Mouse (Mus musculus) retina, embryonic 14.5 days (tissue): Measurements from ENCODE around the gene Traf3ip3.

ENCODE experiments used
- DNase-seq: peaks from one replicate; pipeline ENCODE4 v3.0.0-alpha.2; 2015; ENCODE audit warnings: low spot score

Traf3ip3 gene

DNA sequence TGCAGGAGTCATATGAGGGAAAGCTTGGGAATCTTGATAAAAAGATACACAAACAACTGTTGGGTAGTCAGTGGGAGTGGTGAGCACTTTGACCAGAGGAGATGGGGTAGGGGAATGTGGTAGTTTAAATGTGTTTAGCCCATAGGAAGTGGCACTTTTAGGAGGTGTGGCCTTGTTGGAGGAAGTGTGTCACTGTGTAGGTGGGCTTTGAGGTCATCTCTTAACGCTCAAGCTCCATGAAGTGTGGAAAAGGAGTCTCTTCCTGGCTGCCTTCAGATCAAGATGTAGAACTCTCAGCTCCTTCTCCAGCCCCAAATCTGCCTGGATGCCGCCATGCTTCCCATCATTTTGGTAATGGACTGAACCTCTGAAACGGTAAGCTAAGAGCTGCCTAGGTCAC lies 6.0 kb upstream of the Traf3ip3 start, which contains the start of gene Lamb3:
Gene Lamb3, plus strand, starts transcription at position 197 of the 400 bp plus-strand sequence.
- DNase-seq = no peak

- no peak for DNase-seq
These were observed 3.9 kb upstream of the Traf3ip3 start for GRCm38 (mm10) chr1:193205431-193205830.

DNA sequence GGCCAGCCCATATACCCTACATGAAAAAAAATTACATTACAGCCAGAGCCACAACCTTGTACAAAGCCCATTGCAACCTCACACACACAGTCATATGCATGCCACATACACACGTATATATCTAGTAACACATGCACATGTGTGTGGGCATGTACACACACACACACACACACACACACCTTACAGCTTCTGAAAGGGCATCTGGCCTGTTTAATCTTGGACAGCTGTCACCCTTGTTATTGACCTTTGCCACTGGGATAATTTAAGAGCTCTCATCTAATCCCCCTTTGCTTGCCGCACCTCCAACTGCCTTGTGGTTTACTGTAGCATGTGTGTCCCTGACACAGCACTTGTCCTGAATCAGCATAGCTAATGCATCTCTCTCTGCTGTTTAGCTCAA lies 2.3 kb upstream of the Traf3ip3 start:
- DNase-seq = no peak

- DNase-seq = no peak
These were observed 692 bp downstream of the Traf3ip3 start for GRCm38 (mm10) chr1:193200640-193201382.

DNA sequence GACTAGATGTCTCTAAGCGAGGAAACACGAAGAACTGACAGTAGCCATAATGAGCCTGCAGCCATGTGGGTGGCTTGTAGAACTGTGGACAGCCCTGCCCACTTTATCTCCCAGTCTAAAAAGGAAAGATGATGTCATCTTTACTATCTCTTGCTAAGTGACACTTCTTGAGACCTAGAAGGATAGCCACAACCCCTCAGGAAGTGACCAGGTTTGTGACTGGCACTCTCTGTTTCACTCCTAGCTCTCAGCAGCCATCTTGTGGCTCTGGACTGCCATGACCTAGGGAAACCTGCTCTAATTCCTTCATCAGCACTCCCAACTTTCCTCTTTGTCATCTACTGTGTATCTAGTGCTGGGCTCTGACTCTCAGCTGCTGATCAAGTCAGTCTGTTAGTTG lies 3.2 kb downstream of the Traf3ip3 start:
- DNase-seq = no peak

DNA sequence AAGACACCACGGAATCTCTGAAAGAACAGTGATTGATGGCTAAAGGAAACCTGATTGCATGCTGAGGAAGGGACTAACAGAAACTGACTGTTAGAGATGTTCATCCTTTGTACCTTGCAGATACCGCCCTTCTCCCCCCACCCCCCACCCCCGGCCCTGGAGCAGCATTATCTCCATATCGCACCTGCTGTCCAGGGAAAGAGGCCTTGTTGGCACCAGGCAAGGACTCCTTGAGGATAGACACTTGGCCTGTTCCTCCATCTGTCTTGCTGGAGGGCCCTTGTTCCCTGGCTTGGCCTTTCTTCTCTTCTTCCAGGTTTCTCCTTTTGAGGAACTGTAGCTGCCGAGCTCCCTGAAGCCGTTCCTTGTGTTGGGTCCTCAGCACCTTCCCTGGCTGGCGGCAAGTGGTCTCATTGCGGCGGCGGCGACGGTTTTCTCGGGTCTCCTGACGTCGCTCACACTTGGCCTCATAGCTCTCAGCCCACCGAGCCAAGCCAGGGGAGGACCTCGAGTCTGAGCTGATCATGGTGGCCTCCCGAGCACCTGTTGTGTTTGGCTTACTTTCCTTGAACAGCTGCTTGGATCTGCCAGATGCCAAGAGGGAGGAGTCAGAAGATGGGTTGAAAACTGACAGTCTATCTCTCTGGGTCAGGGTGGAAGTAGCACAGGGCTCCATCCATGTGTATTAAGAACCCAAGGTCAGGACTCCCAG lies 3.9 kb downstream of the Traf3ip3 start:
- no peak for DNase-seq

DNA sequence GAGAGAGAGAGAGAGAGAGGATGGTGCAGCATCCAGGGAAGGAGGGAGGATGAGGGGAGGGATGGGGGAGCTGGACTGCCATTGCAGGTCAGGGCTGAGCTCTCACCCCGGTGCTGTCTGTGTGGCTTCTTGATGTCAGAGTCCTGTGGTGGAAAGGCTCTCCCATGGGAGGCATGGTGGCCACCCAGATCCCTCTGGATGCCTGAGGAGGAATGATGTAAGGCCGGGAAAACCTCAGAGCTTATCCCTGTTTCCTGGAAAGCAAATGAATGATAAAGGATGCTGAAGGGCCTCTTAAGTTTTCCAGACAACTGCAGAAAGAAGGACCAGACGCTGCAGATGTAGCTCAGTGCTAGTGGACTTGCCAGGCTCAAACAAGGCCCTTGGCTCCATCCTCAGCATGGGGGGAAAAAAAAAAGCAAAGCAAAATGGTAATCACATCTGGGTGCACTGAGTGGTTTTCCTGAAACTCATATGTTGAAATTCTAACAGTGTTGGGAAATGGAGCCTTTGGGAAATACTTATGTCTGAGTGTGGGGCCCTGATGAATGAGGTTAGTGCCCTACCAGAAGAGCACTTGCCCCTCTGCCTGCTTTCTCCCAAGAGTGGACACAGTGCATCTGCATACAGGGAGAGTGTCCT lies 6.2 kb downstream of the Traf3ip3 start:
- DNase-seq = no peak

DNA sequence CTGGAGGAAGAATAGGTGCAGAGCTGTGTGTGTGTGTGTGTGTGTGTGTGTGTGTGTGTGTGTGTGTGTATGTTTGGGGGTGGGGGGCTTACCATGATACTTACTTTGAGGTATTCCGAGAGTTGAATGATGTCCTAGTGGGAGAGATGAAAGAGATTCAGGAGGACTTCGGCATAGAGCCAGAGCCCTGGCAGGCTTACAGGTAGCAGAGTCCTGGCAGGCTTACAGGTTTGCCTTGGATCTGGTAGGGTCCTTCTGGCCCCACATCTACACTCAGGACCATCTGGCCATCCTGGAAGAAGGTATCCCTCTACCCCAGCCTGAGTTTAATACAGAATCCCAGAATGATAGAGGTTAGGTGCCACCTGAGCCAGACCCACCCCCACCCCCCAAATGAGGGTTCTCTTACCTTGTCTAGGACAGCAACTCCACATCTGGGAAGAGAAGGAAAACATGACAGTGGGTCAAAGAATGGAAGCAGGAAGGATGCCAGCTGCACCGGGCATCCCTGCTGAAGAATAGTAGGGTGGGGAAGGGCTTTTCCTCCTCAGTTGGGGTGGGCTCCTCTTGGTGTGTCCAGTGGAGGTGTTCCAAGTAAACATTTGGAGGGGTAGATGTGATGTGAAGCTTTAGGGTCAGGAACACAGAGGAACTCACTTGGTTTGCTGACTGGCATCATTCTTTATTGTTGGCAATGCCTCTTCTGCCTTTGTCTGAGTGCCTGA lies 6.9 kb downstream of the Traf3ip3 start:
- no peak for DNase-seq

- no peak for DNase-seq
These were observed 9.7 kb downstream of the Traf3ip3 start for GRCm38 (mm10) chr1:193191675-193192283.

DNA sequence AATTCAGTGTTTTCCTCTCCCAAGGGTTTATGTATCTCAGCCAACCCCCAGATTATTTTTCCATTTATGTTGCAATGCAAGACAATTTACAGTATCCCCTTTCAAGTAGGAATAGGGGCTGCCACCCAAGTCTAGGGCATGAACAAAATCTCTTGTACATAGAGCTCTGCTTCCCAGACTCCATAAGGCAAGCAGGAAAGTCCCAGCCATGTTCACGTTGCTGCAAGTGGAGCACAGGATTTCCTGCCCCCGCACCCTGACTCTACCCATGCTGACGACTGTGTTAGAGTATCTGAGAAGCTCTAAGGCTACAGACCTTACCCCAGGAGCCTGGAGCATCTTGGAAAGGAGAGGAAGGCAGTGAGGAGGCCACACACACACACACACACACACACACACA lies 11.7 kb downstream of the Traf3ip3 start:
- no peak for DNase-seq

DNA sequence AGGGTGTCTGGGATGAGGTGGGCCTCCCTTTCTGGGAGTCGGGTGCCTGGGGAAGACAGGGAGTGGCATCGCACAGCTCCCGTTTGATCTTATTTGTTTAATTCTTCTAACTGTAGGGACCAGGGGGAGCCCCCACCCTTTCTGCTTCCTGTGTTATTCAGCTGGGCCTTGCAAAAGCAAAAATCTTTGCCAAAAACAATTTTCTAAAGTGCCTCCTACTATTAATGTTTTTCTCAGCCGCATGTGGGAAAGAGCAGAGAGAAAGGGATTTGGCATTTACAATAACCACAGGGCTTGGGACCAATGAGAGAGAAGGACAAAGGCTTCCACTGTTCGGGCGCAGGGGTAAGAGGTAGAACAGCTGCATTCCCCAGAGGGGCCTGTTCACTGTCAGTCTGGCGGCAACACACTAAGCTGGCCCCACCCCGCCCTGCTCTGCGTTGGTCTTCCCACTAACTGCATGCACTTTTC lies 12.3 kb downstream of the Traf3ip3 start:
- no peak for DNase-seq

DNA sequence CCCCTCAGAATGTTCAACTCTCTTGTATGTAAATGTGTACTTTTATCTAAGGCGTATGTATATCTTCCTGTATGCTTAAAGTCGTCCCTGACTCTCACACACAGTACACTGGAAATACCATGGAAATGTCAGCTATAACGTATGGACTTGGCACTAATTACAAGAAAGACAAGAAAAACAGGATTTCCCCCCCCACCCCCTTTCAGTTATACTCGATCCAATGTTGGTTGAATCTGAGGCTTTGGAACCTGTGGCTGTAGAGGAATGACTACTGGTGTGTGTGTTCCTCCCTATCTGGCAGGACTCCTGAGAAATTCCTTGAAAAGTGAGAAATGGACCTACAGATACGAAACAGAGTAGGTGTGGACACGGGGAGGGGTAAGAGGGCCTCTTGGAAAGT lies 13.2 kb downstream of the Traf3ip3 start:
- no peak for DNase-seq

DNA sequence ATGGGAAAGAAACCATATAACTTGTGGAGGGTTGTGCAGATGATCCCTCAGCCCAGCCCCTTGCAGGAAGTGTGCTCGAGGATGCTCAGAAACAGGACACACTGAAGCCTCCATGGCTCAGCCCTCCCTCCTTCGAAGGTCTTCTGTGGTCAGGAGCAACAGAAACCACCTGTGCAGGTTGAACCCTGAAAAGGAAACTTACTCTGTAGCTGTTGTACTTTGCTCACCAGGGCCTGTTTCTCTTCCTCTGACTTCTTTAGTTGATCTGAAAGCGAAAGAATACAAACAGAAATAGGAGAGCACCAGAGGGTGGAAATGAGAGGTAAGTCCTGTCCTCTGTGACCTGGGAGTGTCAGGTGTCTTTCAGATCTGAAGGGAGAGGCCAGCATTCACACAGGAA lies 20.4 kb downstream of the Traf3ip3 start:
- DNase-seq = no peak

- DNase-seq = no peak
These were observed 27.3 kb downstream of the Traf3ip3 start for GRCm38 (mm10) chr1:193174143-193174733.

DNA sequence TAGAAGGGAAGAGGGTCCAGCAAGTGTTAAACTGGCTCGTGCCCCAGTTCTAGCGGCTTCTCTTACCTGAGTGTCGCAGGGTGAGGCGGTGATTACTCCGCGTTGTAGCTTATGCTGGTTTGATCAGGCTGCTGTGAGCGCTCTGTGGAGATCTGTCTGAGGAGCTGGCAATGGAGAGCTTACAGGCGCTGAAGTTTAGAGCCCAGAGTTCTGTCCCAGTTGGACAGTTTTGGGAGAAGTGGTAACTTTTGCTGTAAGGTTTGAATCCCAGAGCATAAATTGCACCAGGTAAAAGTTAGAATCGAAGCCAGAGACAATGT lies 27.7 kb downstream of the Traf3ip3 start:
- DNase-seq = no peak

DNA sequence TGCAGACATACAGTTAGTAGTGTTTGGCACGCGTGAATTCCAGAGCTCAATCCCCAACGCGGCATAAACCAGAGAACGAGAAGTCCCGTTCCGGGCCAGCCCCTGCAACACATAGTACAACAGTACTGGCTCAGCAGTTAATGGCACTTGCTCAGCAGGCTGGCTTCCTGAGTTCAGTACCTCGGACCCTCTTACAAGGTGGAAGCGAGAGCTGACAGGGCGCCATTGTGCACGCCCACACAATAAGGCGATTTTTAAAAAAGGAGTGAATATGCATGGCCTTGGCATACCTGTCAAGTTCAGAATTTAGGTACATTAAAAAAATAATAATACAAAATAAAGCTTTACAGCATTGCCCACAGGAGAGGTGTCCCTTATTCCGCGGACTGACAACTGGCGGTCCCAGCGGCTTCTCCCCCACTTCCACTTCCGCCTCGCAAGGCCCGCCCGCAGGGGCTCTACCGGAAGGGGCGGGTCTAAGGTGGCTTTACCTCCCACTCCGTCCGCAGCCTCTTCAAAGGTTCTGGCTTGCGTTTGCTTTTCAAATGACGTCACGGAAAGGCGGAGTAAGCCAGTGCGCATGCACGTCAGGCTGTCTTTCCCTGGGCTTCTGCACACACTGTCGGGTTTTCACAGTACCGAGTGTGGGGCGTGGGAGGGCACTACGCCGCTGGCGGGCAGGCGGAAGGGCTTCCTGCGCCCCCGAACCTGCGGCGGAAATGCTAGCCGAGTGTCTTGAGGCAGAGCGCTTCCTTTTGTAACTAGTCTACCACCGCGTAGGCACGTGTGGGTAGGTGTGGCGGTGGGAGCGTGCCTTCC lies 28.3 kb downstream of the Traf3ip3 start:
- DNase-seq = peak; percentile 97

DNA sequence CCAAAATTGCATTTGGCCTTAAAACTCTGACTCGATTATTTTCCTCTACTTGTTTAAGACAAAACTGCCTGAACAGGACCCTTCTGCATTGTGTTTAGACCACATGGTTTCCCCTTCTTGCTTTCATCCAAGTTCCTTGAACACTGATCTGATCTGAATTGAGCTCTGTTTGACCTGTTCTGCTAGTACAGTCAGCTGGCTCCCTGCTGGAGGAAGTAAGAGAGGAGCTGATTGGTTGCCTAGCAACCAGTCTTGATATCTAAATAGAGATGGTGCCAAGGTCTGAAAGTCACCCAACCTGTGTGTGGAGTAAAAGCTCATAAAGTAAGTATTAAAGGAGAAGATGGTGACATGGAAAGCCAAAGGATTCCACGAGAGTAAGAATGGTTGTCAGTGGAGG lies 31.6 kb downstream of the Traf3ip3 start:
- DNase-seq = peak; percentile 31

- no peak for DNase-seq
These were observed 32.3 kb downstream of the Traf3ip3 start for GRCm38 (mm10) chr1:193169228-193169627.

DNA sequence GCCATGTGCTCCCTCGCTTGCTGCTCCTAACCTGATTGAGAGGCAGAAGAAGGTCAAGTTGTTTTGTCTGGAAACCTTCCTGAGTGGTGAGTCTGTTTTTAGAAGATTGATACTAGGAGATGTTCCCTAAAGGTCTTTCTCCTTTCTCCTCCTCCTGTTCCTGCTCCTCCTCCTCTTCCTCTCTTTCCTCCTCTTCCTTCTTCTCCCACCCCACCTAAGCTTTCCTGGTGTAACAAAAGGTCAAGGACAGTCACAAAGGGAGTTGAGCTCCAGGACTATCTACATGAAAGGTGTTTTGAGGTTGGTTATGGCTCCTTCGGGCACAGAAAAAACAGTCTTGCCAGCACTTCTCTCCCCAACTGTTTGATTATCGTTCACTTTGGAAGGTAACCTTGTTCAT lies 33.8 kb downstream of the Traf3ip3 start, which contains the start of gene A130010J15Rik:
Gene A130010J15Rik, plus strand, starts transcription at position 301 of the 400 bp plus-strand sequence.
- DNase-seq = no peak

GRCm38 (mm10) chr1:193160317-193161032 lies 41.0 kb downstream of the Traf3ip3 start:
- peak; percentile 52 for DNase-seq
